20 mouse cellular contexts compared by ENCODE assay signal in genomic region chr12:11037951-11038350, GRCm38 (mm10).
A peak's percentile ranks its signal among the peaks of the same experiment; 100 is the strongest.
DNase-seq lines count a peak whose midpoint lies in the region; ATAC-seq and TF ChIP-seq lines count a peak whose summit lies in the region.
"Had no signal": no experiment of that assay in that cellular context is flagged by ENCODE, and none has a peak within 500 bp of the region (broad histone marks: within the 10 kb centered on the region; RNA-seq: fewer than 3 reads in every experiment).

No protein-coding gene starts in this region.

- H3K4me3 ChIP-seq in kidney, adult 2 months (ENCODE audit: insufficient read depth, low read depth, low read length), result no peak overlapping the region
- no peak overlapping the region for H3K4me3 ChIP-seq in kidney, embryonic 14.5 days (ENCODE audit: low read length)
- H3K4me3 ChIP-seq in intestine, postnatal 0 days (ENCODE audit: low read depth, low read length), result no peak overlapping the region
- H3K4me3 ChIP-seq: embryonic facial prominence, embryonic 13.5 days; forebrain, embryonic 12.5 days; heart, adult 2 months; heart, embryonic 15.5 days; hindbrain, embryonic 15.5 days had no signal

- H3K27me3 ChIP-seq in kidney, adult 2 months (replicated peaks; ENCODE audit: control insufficient read depth, insufficient read depth, low read length), result no peaks in the 10 kb centered on the region
- no peaks in the 10 kb centered on the region for H3K27me3 ChIP-seq in kidney, embryonic 14.5 days (ENCODE audit: control insufficient read depth, insufficient read depth, low read length)
- no peaks in the 10 kb centered on the region for H3K27me3 ChIP-seq in intestine, postnatal 0 days (replicated peaks; ENCODE audit: control insufficient read depth, insufficient read depth, low read length)
- H3K27me3 ChIP-seq: embryonic facial prominence, embryonic 13.5 days; forebrain, embryonic 12.5 days; heart, embryonic 15.5 days; hindbrain, embryonic 15.5 days had no signal

- 28% methylated on average over 4 of the region's 4 CpGs for WGBS in kidney, adult 2 months
- 30% methylated on average over 4 of the region's 4 CpGs for WGBS in kidney, embryonic 14.5 days
- 91% methylated on average over 4 of the region's 4 CpGs for WGBS in intestine, postnatal 0 days

- TF ChIP-seq CTCF in kidney, adult 2 months (conservative IDR thresholded peaks at IDR 0.05; ENCODE audit: insufficient read depth, insufficient read length, low read depth, low read length), result no peak
- no peak for TF ChIP-seq CTCF in intestine, postnatal 0 days (IDR thresholded peaks at IDR 0.05; ENCODE audit: low read depth)

- no peaks in the 10 kb centered on the region for H3K4me1 ChIP-seq in kidney, adult 2 months (ENCODE audit: control insufficient read depth, insufficient read depth, low read length)
- H3K4me1 ChIP-seq in kidney, embryonic 14.5 days (ENCODE audit: control insufficient read depth, insufficient read depth, low read length), result no peaks in the 10 kb centered on the region
- H3K4me1 ChIP-seq in intestine, postnatal 0 days (replicated peaks; ENCODE audit: control insufficient read depth, insufficient read depth, low read length), result no peaks in the 10 kb centered on the region
- H3K4me1 ChIP-seq: embryonic facial prominence, embryonic 13.5 days; forebrain, embryonic 12.5 days; heart, embryonic 15.5 days; hindbrain, embryonic 15.5 days had no signal

- DNase-seq in kidney, adult 2 months, result peak; percentile 92
- DNase-seq in kidney, postnatal 10 days, result peak; percentile 56
- peak; percentile 28 to 56 for DNase-seq in kidney, postnatal 4 days
- no peak for DNase-seq in cerebellum, adult 9-11 months
- DNase-seq in urinary bladder, adult 18-20 months (ENCODE audit: low spot score in 2 of 2), result no peak
- DNase-seq: adrenal gland, adult 2 months; cerebellum, adult 11 months; cerebellum, adult 8-10 months; cerebellum, postnatal 36 days; gastrocnemius, postnatal 10 days; heart, adult 2 months; heart, postnatal 36 days had no signal

- TF ChIP-seq POLR2A in kidney, adult 2 months (IDR thresholded peaks at IDR 0.05; ENCODE audit: low read depth, low read length), result no peak

- H3K36me3 ChIP-seq in kidney, adult 2 months (ENCODE audit: control insufficient read depth, insufficient read depth, low read length), result no peaks in the 10 kb centered on the region
- no peaks in the 10 kb centered on the region for H3K36me3 ChIP-seq in kidney, embryonic 14.5 days (ENCODE audit: control insufficient read depth, insufficient read depth, low read length)
- no peaks in the 10 kb centered on the region for H3K36me3 ChIP-seq in intestine, postnatal 0 days (ENCODE audit: control insufficient read depth, insufficient read depth)
- H3K36me3 ChIP-seq: embryonic facial prominence, embryonic 13.5 days; forebrain, embryonic 12.5 days; heart, embryonic 15.5 days; hindbrain, embryonic 15.5 days had no signal

- H3K27ac ChIP-seq in kidney, adult 2 months (ENCODE audit: insufficient read depth, low read depth, low read length), result peak overlapping the region; percentile 74; the same call in 1 of the 2 replicates
- no peak overlapping the region for H3K27ac ChIP-seq in kidney, embryonic 14.5 days (ENCODE audit: low read depth, low read length)
- H3K27ac ChIP-seq in intestine, postnatal 0 days (ENCODE audit: low read depth, low read length), result no peak overlapping the region
- H3K27ac ChIP-seq: embryonic facial prominence, embryonic 13.5 days; forebrain, embryonic 12.5 days; heart, adult 2 months; heart, embryonic 15.5 days; hindbrain, embryonic 15.5 days had no signal

- no peak overlapping the region for H3K9ac ChIP-seq in kidney, embryonic 14.5 days (ENCODE audit: low read depth, low read length)
- H3K9ac ChIP-seq in intestine, postnatal 0 days (ENCODE audit: low read depth, low read length), result no peak overlapping the region
- H3K9ac ChIP-seq: embryonic facial prominence, embryonic 13.5 days; forebrain, embryonic 12.5 days; heart, embryonic 15.5 days; hindbrain, embryonic 15.5 days had no signal

- peak; percentile 83 for ATAC-seq in kidney, embryonic 14.5 days (ENCODE audit: low FRiP score, low TSS enrichment)
- ATAC-seq in intestine, postnatal 0 days, result no peak
- ATAC-seq: forebrain, embryonic 16.5 days had no signal

- H3K9me3 ChIP-seq in kidney, embryonic 14.5 days (ENCODE audit: control insufficient read depth, low read length), result no peaks in the 10 kb centered on the region
- H3K9me3 ChIP-seq in intestine, postnatal 0 days (ENCODE audit: control insufficient read depth), result no peaks in the 10 kb centered on the region
- H3K9me3 ChIP-seq: embryonic facial prominence, embryonic 13.5 days; forebrain, embryonic 12.5 days; heart, embryonic 15.5 days; hindbrain, embryonic 15.5 days had no signal

- no peak overlapping the region for H3K4me2 ChIP-seq in kidney, embryonic 14.5 days (replicated peaks; ENCODE audit: low read depth, low read length)
- H3K4me2 ChIP-seq in intestine, postnatal 0 days (replicated peaks; ENCODE audit: low read depth), result no peak overlapping the region
- H3K4me2 ChIP-seq: embryonic facial prominence, embryonic 13.5 days; forebrain, embryonic 12.5 days; heart, embryonic 11.5 days; heart, embryonic 15.5 days; hindbrain, embryonic 15.5 days had no signal

Comparison
In these comparisons a context has a peak if more than half of its experiments do, and no peak if none do; other contexts are left out.
1. DNase-seq: peak in kidney, adult 2 months (single experiment), kidney, postnatal 10 days (single experiment) and kidney, postnatal 4 days (2 of 2); none in cerebellum, adult 9-11 months (single experiment) and urinary bladder, adult 18-20 months (0 of 2).